Mouse (Mus musculus): ENCODE measurements at regions not wholly inside any gene's neighbourhood (a gene's known extent, or its start where the extent isn't known, plus 50 kb on each side); places are given as distances from the start of the nearest gene placed in this dataset.

DNA sequence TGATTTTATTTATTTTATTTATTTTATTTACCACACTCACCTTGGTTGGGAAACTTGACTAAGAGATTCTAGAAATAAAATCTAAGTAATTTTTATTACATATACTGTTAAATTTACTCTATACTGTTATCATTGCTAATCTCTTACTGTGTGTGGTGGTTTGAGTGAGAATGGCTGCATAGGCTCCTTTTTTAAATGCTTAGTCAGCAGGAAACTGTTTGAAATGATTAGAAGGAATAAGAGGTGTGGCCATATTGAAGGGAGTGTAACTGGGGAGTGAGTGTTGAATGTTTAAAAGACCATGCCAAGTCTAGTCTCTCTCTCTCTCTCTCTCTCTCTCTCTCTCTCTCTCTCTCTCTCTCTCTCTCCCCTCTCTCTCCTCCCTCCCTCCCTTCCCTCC is 157.9 kb upstream of the Phactr1 start:
- no peak for DNase-seq

DNA sequence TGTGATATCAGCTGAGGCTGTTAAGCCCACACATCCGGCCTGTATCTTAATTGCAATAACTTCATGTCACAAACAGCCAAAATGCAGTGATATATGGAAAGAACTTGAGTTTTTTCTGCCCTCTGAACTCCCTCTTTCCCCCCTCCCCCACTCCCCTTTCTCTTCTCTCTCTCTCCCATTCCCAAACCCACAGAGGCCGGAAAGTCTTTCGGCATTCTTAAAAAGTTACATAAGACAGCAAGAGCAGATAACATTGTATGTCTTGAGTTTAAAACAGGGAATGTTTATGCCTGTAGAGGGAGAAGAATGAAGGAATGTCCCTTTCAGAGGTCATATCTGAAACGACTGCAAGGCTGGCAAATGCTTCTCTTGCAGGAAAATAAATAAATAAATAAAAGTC is 154.3 kb upstream of the Phactr1 start:
- DNase-seq = no peak

DNA sequence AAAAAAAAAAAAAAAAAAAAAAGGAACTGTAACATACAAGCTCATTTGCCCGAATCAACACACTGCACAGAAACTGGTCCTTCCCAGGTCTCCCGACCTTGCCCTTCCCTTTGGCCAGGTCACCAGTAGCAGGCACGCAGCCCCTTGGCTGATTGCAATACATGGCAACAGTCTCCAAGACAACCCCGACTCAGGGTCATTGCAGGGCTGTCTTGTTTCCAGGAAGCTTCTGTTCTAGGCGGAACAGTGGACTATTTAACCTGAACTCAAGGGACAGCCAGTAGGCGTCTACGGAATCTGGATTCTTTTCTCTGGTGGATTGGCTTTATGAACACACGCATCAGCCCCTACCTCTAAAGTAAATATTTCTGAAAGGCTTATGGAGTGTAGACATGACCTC is 153.5 kb upstream of the Phactr1 start:
- no peak for DNase-seq

DNA sequence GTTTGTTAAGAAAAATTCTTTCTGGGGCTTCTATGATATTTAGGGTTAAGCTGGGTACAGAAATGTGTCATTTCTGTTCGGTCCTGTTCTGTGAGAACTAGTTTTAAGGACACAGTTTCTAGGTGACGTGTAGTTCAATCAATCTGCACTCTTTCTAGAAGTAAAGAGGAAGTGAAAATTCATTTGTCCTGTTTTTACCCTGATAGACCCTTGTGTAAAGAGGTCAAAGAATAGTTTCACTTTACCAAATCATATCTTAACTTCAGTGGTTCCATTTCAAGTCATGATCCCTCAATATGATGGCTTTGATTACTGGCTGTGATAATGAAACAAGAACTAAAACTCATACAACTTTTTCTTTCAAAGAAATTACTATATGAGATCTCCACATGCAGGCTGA is 152.3 kb upstream of the Phactr1 start:
- no peak for DNase-seq

DNA sequence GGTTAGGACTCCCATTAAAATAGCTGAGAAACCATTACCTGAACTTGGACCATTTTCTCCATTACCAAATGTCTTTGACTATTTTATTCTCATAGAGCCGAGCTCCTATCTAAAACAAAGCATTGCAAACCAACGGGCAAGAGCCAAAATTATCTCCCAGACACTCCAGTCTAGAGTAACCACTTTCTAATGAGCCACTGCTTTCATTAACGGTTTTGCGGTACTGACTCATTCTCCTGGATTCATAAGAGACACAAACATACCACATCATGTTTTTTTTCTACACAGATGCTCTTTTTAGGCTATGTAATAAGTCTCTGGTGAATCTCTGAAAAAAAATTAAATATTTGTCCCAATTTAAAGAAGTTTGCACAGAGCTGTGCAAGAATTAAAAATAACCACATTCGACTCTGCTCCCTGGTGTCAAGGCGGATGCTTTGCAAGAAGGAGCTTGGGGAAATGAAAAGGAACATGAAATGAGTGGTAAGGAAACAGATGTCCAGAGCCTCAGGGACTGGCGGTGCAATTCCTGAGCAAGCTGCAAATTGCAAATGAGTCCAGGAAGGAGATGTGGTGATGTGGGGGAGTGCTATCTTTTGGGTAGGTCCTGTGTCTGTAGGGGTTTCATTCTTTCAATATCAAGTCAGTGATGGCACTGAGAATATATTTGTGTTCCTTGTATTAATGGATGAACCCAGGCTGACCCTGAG is 143.8 kb upstream of the Phactr1 start:
- DNase-seq = peak; percentile 36

DNA sequence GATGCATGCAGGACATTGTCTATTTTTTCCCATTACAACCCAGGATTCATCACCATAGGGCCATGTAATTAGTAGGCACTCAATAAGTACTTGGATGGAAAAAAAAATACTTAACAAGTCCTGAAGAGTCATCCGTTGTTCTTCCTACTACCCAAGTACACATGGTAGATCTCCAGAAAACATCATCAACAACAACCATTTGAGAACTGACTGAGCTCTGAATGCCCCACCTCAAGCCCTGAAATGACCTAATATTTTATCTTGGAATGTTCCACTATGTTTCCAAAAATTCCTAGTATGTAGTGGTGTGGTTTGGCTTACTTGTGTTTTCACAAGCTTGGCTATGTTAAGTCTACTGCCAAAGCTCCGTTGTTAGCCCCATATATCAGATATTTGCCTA is 142.4 kb upstream of the Phactr1 start:
- DNase-seq = no peak

DNA sequence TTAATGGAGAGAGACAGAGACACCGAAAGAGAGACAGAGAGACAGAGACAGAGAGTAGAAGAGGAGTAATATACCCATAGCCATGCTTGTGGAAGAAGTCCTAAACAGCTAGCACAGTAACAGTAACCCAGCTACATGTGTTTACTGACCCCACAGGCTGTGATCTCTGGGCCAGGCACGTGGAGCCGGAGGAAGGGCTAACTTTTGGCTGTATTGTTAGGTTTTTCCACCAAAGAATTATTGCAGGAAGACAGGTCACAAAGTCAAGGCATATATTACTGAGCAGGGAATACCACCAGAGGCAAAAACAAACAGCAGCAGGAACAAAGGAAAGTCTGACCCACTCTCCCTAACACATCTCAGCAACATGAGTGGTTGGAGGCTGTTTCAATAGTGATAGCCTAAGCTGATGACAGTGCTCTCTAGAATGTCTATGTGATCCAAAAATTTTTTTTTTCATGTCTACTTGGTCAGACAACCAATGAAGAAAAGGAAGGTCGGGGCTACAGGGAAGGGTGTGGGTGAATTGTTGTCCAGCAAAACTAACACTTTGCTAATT is 135.8 kb upstream of the Phactr1 start:
- no peak for DNase-seq

DNA sequence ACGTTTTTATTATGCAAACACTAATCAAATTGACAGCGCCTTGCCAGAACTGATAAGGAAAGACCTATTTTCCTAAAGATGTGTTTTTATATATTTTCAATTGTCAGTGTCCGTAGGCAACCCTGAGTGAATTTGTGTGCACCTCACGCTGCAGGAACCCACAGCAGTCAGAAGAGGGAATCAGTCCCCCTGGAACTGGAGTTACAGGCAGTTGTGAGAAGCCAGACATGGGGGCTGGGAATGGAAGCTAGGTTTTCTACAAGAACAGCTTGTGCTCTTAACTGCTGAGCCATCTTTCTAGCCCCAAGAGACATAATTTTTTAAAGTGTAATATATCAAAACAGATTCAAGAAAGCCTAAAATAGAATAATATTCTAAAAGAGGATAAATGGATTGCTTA is 134.0 kb upstream of the Phactr1 start:
- DNase-seq = peak; percentile 6

DNA sequence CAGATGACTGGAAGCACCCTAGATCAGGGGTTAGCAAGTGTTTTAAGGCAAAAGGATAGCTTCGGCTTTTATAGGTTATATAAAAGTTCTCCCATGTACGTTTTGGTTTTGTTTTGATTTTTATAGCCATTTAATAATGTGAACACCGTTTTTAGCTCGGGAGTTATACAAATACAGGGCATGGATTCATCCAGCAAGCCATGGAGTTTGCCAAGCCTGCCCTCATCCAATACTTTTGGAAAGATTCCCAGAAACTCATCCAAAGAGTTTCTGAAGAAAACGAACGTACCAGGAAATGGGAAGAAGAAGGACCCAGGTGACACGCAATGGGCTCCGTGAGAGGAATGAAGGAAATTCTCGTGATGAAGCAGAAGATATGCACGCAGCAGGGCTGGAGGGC is 133.6 kb upstream of the Phactr1 start:
- DNase-seq = no peak

DNA sequence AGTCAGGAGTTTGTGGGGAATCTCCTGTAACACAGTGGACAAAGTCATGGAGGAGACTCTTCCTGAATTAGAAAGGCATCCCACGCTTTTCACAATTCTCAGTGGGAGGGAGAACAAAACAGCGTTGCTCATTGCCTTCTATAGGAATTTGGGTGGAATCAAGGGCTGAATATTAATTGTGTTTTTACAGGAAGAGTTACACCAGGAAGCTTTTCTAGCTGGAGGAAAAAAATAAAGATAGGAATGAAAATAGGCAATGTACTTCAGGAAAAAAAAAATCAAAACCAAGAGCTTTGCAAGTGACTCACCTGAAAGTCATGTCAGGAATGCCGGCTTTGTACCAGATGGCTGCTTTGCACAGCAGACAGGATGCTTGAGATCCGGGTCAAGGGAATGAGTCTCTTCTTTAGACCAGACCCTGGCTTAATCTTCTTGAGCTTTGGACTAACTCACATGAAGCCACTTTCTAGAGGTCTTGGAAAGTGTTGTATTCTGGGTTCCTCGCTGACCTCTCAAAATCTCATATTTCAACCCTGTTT is 131.3 kb upstream of the Phactr1 start:
- no peak for DNase-seq

DNA sequence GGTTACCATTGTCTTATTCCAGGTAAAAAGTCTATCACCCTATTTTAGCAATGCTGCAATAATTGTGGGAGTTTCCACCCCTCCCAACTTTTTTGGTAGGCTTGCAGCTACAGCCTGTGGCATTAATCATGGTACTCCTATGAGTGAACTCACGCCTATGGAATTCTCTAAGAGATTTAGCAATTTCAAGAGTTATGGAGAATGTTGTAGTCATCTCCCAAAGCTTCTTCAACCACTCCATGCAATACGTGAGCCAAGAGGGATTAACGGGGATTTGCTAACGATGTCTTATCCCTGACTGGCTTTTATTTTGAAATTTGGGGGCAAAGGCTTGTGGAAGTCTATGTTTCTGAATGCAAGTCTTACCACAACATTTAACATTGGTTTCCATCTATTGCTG is 125.5 kb upstream of the Phactr1 start:
- no peak for DNase-seq

DNA sequence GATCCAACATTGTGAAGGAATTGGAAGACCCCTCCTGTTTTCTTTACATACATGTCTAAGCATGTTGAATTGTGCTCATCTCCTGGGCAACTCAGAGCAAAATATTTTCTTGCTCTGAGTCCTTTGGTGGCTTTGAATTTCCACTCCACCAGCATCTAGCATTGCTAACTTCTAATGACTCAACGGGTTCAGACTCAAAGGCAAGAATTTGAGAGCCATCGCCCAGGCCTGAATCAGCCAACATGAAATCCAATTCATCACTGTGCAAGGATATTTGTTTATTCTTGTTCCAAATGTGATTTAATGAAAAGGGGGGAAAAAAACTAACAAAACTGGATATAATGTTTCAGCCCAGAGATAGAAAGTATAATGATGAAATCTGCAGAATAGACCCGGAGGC is 121.9 kb upstream of the Phactr1 start:
- no peak for DNase-seq

DNA sequence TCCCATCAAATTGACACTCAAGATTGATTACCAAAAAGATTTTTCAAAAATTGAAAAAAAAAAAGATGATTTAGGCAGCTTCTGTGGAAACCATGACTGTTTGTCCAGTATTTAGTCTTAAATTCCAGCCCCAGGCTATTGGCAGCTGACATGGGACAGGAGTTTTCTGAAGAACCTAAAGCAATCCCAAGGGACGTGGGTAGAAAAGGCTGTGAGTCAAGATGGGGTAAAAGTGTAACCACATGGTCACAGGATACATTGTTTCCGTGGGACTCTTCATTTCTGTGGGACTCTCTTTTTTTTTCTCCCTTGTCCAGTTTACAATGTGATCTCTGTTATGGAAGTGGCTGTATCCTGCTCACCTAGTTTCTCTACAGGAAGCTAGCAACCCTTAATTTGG is 119.0 kb upstream of the Phactr1 start:
- no peak for DNase-seq

DNA sequence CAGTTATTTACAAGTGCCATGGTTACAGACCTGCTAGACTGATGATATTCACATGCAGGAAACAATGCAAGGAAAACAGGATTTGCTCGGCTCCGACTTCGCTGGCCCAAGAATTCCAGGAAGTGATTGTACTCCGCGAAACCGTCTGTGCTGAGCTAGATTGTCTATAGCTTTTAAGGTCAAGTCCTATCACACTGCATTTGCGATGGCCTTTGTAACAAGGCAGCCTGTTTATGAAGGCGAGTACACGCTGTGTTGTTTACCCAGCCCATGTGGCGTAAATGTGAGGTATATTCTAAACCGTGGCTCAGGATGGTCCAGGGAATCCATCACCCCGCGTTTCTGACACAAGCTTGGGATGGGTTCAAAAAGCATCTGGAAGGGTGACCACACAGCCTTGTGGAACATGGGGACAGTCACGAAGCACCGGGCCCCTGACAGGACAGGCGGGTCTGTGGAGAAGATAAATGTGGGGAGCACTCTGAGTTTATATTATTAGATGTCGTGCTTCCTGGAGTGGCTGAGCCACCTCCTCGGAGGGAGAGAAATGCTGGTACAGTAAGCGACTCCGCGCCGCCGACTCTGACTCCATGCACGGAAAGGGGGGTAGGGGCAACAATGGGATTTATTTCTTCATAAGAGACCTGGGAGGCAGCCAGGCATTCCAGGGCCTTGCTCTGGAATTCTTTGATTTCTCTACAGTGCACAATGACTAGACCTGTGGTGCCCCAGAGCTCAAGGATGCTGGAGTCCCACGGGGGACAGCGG is 114.9 kb upstream of the Phactr1 start:
- DNase-seq = no peak

DNA sequence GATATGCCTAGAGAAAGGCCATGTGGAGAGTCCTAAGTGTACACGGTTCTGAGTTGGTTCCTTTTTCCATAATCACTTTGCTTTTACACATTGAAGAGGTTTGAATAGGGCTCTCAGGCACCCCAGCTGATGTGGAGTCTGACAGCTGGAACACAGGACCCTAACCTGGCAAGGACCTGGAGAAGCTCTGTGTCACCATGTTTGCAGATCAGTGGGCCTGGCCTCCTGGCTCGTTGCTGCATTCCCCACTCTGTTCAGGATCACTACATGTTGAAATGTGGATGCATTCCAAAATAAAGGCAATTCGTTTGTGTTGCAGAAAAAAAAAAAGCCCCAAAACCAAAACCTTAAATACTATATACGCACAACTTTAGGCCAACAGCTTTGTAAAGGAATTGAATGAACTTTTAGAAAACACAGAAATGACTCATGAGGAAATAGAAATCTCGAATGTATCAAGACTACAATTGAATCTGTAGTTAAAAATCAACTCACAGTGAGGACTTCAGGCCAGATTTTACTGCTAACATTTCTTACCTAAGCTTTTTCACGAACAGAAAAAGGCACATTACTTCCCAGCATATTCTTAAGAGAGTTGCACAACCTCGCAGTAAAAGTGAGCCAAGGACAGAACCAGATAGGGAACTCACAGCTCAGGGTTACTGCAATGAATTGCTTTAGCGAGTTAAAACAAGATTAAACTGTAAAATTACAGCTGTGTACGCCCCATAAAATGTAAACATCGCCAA is 109.6 kb upstream of the Phactr1 start:
- no peak for DNase-seq

DNA sequence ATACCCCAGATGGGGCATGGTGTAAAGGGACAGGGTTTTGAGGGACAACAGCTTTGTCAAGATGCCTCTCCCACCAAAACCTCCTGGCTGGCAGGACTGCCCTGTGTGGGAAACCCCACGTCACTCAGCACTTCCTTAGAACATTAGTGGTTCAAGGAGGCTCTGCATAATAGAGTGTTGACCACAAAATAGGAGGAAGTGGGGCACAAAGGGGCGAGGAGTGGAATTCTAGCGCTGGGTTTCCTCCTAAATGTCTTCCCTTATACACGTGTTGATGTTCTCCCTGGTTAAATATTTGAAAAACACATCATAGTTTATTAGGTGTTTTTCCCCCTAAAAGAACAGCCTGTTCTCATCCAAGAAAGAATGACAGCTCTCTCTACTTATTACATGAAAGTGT is 106.2 kb upstream of the Phactr1 start:
- no peak for DNase-seq

DNA sequence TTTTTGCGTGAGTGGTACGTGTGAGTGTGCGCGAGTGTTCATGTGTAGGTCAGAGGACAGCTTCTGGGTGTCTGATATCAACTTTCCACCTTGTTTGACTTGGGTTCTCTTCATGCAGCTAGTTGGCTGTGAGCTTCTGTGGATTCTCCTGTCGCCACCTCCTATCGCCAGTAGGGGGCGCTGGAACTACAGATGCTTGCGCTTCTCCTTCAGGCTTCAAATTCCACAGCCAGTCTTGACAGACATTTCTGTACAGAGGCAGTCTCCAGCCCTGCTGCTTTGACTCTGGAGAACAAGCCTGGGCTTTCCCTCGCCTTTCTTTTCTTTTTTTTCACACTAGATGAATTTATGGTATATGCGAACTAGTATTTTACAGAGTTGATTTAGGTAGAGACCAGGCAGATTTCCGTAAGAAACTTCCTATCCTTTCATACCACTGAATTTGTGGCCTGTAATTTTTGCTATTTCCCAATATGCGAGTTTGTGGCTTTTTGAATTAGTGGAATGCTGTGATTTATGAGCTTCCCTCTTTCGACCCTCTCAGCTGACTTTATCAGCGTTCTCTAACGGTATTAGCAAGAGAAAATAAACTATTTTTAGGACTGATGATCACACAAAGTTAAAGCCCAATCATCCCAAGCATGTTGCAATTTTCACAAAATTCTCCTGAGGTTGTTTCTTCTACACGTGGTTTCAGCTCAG is 104.5 kb upstream of the Phactr1 start:
- DNase-seq = peak; percentile 71

DNA sequence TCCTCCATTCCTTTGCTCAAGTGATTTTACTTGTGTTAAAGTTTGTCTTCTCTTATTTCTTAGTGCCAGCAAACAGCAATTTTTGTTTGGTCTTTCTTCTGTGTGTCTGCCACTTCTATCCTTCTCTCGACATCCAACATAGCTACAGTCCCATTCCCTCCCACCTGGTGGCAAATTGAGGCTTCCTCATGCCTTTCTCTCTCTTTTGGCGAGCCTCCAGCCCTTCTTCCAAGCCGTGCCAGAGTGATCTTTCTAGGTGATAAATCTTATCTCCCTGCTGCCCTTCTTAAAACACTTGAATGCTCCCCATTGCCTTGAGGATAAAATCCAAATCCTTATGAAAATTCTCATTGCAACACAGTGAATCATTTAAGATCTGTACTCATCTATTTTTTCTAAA is 101.0 kb upstream of the Phactr1 start:
- no peak for DNase-seq

DNA sequence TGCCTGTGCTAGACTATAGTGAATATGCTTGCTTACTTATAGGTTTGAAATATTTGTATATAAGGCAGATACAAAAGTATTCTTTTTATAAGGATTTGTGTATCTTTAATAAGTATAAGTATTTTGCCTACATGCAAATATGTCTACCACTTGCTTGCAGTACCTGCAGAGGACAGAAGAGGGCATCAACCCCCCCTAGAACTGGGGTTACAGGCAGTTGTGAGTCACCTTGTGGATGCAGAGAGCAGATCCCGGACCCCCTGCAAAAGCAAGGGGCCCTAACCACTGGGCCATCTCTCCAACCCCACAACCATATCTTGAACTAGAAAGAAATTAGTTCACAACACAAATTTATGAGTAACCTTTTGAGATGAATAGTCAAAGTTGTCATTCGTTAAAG is 91.3 kb upstream of the Phactr1 start:
- DNase-seq = no peak

DNA sequence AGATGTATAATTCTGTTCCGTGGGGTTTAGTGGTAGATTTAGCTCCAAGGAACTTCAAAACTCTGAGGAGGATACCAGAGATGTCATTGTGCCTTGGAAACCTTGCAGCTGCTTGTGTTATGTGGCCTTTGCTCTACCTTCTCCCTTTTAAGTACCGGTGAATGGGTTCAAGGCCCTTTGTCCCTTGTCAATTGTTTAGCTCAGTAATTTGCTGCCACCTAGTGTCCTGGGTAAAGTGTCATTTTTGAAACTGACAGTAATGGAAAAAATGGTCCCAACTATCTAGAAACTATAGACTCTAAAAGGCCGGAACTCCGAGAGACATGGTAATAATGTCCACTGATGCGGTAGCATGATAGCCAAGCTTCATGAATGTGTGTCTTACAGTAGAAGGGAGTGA is 90.8 kb upstream of the Phactr1 start:
- no peak for DNase-seq

DNA sequence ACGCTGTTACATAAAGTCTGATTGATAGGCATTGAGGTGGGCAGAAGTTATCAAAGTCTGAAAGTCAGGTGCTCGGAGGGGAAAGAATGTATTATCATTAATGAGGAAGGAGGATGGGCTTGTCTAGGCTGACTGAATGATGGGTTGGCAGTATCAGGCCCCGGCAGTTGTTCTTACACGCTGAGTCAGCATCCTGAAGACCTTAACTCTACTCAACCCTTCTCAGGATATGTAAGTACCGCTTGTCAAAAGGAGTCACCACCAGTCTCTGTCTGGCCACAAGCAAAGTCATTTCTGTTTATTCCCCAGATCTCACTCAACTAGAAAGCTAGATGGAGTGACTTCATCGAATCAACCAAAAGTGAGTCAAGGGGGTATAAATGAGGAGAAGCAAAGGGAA is 90.0 kb upstream of the Phactr1 start:
- DNase-seq = no peak

DNA sequence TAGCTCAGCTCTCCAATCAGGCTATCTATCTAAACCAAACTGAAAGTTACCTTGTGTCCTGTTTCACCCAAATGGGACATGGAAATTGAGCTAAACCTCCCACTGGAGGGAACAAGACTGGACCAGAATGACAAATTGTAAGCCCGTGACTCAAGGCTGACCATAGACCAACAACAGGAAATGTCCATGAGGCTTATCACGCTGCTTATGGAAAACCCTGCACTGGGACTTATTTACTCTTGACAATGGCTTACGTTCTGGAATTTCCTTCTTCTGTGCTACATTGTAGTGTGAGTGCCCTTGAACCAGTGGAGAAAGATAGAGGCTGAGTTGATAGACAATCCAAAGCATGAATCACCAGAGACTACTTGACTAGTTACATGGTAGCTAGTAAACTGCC is 87.5 kb upstream of the Phactr1 start:
- no peak for DNase-seq
